Mouse (Mus musculus): ENCODE results near the gene Sox6.

DNA sequence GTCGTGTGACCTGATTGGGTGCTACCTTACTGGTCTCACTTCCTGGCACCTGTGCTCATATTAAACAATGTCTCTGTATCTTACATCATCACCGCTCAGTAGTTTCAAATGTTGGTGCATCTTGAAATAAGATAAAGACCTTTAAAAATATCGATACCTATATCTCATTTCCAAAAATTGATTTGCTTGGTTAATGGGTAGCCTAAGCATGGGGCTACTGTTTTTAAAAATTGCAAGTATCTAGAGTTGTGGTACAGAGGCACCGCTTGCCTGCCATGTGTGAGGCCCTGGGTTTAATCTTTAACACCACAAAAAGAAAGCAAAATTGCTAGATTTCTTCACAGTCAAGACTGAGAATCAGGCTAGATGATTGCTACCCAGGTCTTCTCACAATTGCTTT lies 187.5 kb downstream of the Sox6 start:
- TF ChIP-seq CTCF (IDR thresholded peaks at IDR 0.05; ENCODE audit: borderline replicate concordance, insufficient read depth, low read depth, low read length) (no peak), POLR2A (IDR thresholded peaks at IDR 0.05; ENCODE audit: borderline replicate concordance, insufficient read depth, low read length) (no peak)

Data from cerebellum, adult 2 months (tissue).